ENCODE assay signal across 10 mouse cellular contexts in the genomic region with DNA sequence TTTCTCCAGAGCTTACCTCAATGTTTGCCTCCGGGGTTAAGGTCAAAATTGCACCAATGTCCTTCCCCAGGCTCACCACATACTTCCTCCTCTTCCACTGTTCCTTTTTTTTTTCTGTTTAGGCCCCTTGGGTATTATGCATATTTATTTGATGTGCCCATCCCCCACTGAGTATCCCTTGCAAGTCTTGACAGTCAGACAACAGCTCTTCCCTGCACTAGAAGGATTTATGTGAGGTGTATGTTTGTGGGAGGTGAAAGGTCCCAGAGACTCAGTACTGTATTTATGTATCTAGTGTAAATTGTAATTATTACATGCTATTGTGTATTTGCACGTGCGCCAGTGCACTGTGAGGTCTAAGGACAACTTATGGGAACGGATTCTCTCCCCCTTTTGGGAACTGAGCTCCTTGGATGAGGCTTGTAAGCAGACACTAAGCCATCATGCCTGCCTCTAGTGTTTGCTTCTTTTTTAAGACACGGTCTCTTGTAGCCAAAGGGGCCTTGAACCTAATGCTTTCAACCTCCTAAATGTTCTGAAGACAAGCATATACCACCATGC. TPM values are rescaled to one million over a fixed set of nuclear protein-coding genes. Genes with fewer than 3 reads are reported as not detected.
DNase-seq lines count a peak whose midpoint lies in the region; ATAC-seq and TF ChIP-seq lines count a peak whose summit lies in the region.
"Had no signal": no experiment of that assay in that cellular context is flagged by ENCODE, and none has a peak within 500 bp of the region (broad histone marks: within the 10 kb centered on the region; RNA-seq: fewer than 3 reads in every experiment).

No protein-coding gene starts in this region.

- no peak overlapping the region; the same call in 1 of the 2 replicates for H3K4me2 ChIP-seq in liver, embryonic 12.5 days

- 50% methylated on average over 5 of the region's 5 CpGs for WGBS in liver, adult 2 months
- WGBS in liver, embryonic 12.5 days (ENCODE audit: insufficient replicate concordance): 38% methylated on average over 5 of the region's 5 CpGs
- 46% methylated on average over 5 of the region's 5 CpGs for WGBS in hindbrain, embryonic 10.5 days

- TF ChIP-seq POLR2A in liver, adult 2 months (IDR thresholded peaks at IDR 0.05; ENCODE audit: extremely low read depth, insufficient read depth, low read length): no peak

- H3K79me2 ChIP-seq in liver, adult 2 months (ENCODE audit: control insufficient read depth, insufficient read depth, low read length): peaks cover 9% of the 10 kb centered on the region; the same call in 1 of the 2 replicates

- peaks cover 3% of the 10 kb centered on the region; the same call in 1 of the 2 replicates for H3K4me1 ChIP-seq in liver, adult 2 months (ENCODE audit: control insufficient read depth, insufficient read depth, low read length)
- H3K4me1 ChIP-seq in liver, embryonic 12.5 days: peaks cover 55% of the 10 kb centered on the region
- peaks cover 54% of the 10 kb centered on the region for H3K4me1 ChIP-seq in E14TG2a.4 (replicated peaks; ENCODE audit: low read depth, low read length)
- H3K4me1 ChIP-seq in brown adipose tissue, adult 24 weeks (ENCODE audit: control insufficient read depth, insufficient read depth, insufficient read length, low read length): no peaks in the 10 kb centered on the region
- peaks cover 58% of the 10 kb centered on the region for H3K4me1 ChIP-seq in megakaryocyte, embryonic 14.5 days
- H3K4me1 ChIP-seq in hindbrain, embryonic 10.5 days (replicated peaks): peaks cover 40% of the 10 kb centered on the region

- peak; percentile 41 for DNase-seq in liver, adult 2 months (ENCODE audit: extremely low read depth, low read depth, low spot score)
- no peak for DNase-seq in layer of hippocampus, adult 2 months (ENCODE audit: low spot score in 2 of 2)
- DNase-seq in hindbrain, embryonic 10.5 days (ENCODE audit: low spot score): no peak
- DNase-seq: kidney, adult 9 months had no signal

- H3K9ac ChIP-seq in liver, adult 2 months (ENCODE audit: low read depth, low read length): no peak overlapping the region
- H3K9ac ChIP-seq in liver, embryonic 12.5 days: no peak overlapping the region

- no peak overlapping the region for H3K27ac ChIP-seq in liver, adult 2 months (replicated peaks; ENCODE audit: insufficient read depth, low read depth, low read length)
- no peak overlapping the region; the same call in 1 of the 2 replicates for H3K27ac ChIP-seq in liver, embryonic 12.5 days
- peak overlapping the region; percentile 40; the same call in 1 of the 2 replicates for H3K27ac ChIP-seq in brown adipose tissue, adult 24 weeks (replicated peaks; ENCODE audit: low read depth, low read length)
- H3K27ac ChIP-seq in layer of hippocampus, adult 2 months: no peak overlapping the region
- H3K27ac ChIP-seq in hindbrain, embryonic 10.5 days: no peak overlapping the region
- H3K27ac ChIP-seq: hindbrain, embryonic 12.5 days had no signal

- H3K9me3 ChIP-seq in liver, embryonic 12.5 days (replicated peaks): no peaks in the 10 kb centered on the region
- no peaks in the 10 kb centered on the region for H3K9me3 ChIP-seq in E14TG2a.4 (ENCODE audit: low read length)
- peaks cover 9% of the 10 kb centered on the region; the same call in 1 of the 2 replicates for H3K9me3 ChIP-seq in megakaryocyte, embryonic 14.5 days
- no peaks in the 10 kb centered on the region for H3K9me3 ChIP-seq in hindbrain, embryonic 10.5 days
- H3K9me3 ChIP-seq: hindbrain, embryonic 12.5 days; limb, embryonic 10.5 days had no signal

- TF ChIP-seq CTCF in liver, adult 2 months (IDR thresholded peaks at IDR 0.05; ENCODE audit: low read depth, low read length): no peak
- no peak for TF ChIP-seq CTCF in E14TG2a.4 (conservative IDR thresholded peaks at IDR 0.05; ENCODE audit: low read length)
- no peak for TF ChIP-seq CTCF in layer of hippocampus, adult 2 months (conservative IDR thresholded peaks at IDR 0.05)

- peaks cover 4% of the 10 kb centered on the region; the same call in 1 of the 2 replicates for H3K36me3 ChIP-seq in liver, adult 2 months (ENCODE audit: control insufficient read depth, insufficient read depth, low read length)
- no peaks in the 10 kb centered on the region for H3K36me3 ChIP-seq in liver, embryonic 12.5 days
- H3K36me3 ChIP-seq in E14TG2a.4 (ENCODE audit: insufficient read depth, low read length): peaks cover 28% of the 10 kb centered on the region
- peaks cover 8% of the 10 kb centered on the region for H3K36me3 ChIP-seq in megakaryocyte, embryonic 14.5 days (replicated peaks; ENCODE audit: low read length)
- no peaks in the 10 kb centered on the region for H3K36me3 ChIP-seq in hindbrain, embryonic 10.5 days
- H3K36me3 ChIP-seq: hindbrain, embryonic 12.5 days; limb, embryonic 10.5 days had no signal

- ATAC-seq in liver, embryonic 12.5 days: no peak

- no peak overlapping the region for H3K4me3 ChIP-seq in liver, adult 2 months (ENCODE audit: insufficient read depth, low read depth, low read length)
- no peak overlapping the region for H3K4me3 ChIP-seq in liver, embryonic 12.5 days
- peak overlapping the region; percentile 35; the same call in 1 of the 2 replicates for H3K4me3 ChIP-seq in E14TG2a.4 (replicated peaks; ENCODE audit: low read length)
- H3K4me3 ChIP-seq in brown adipose tissue, adult 24 weeks (ENCODE audit: insufficient read depth, low read depth, low read length): no peak overlapping the region
- peak overlapping the region; percentile 64 for H3K4me3 ChIP-seq in megakaryocyte, embryonic 14.5 days (replicated peaks)
- no peak overlapping the region for H3K4me3 ChIP-seq in layer of hippocampus, adult 2 months
- H3K4me3 ChIP-seq in hindbrain, embryonic 10.5 days: no peak overlapping the region

- no peaks in the 10 kb centered on the region for H3K27me3 ChIP-seq in liver, adult 2 months (ENCODE audit: control insufficient read depth, insufficient read depth, low read length)
- H3K27me3 ChIP-seq in liver, embryonic 12.5 days (replicated peaks): peaks cover 49% of the 10 kb centered on the region
- H3K27me3 ChIP-seq in E14TG2a.4 (ENCODE audit: insufficient read depth, low read length): no peaks in the 10 kb centered on the region
- H3K27me3 ChIP-seq in megakaryocyte, embryonic 14.5 days (replicated peaks): peaks cover 55% of the 10 kb centered on the region
- peaks cover 48% of the 10 kb centered on the region for H3K27me3 ChIP-seq in hindbrain, embryonic 10.5 days (ENCODE audit: insufficient read depth, poor library complexity, severe bottlenecking)

RNA-seq across cellular contexts. Expression of gene Klf2, which starts 1.0 kb away (rescaled TPM):
- total RNA-seq in liver, adult 2 months (2014; rRNA removed): 2.7 and 2.8 TPM in 2 replicates
- polyA plus RNA-seq in liver, adult 2 months (2012; rRNA removed): 4.4 and 6.0 TPM in 2 replicates
- 5.7 and 6.0 TPM in 2 replicates for polyA plus RNA-seq in liver, embryonic 12.5 days (2016; fragmentation: Nextera tagmentation; extraction: Ambion mirVana)
- polyA plus RNA-seq in brown adipose tissue, adult 24 weeks (2012; ENCODE audit: insufficient read depth, insufficient read length, missing spikeins): 30.6 and 88.0 TPM in 2 replicates
- polyA plus RNA-seq in megakaryocyte, embryonic 14.5 days (2012; ENCODE audit: insufficient read depth, low replicate concordance): 21.5 and 29.5 TPM in 2 replicates
- total RNA-seq in layer of hippocampus, adult 2 months (2021): 10 to 100 TPM in 1 of 2 experiments, 1 to 10 TPM in 1; 9.1 to 17.4 TPM
- 3.9 and 5.8 TPM in 2 replicates for polyA plus RNA-seq in hindbrain, embryonic 10.5 days (2016; fragmentation: Nextera tagmentation; extraction: Ambion mirVana)

RNA-seq across cellular contexts. Expression of gene Gm10282, which starts 12.8 kb away (rescaled TPM):
- 0.54 and 1.0 TPM in 2 replicates for total RNA-seq in liver, adult 2 months (2014; rRNA removed)
- polyA plus RNA-seq in liver, adult 2 months (2012; rRNA removed): 0.37 and 0.42 TPM in 2 replicates
- polyA plus RNA-seq in liver, embryonic 12.5 days (2016; fragmentation: Nextera tagmentation; extraction: Ambion mirVana): 10.1 and 10.3 TPM in 2 replicates
- not detected in 2 replicates for polyA plus RNA-seq in brown adipose tissue, adult 24 weeks (2012; ENCODE audit: insufficient read depth, insufficient read length, missing spikeins)
- polyA plus RNA-seq in megakaryocyte, embryonic 14.5 days (2012; ENCODE audit: insufficient read depth, low replicate concordance): 27.5 and 64.2 TPM in 2 replicates
- total RNA-seq in layer of hippocampus, adult 2 months (2021): 1 to 10 TPM; 6.7 to 7.9 TPM
- 31.5 and 33.0 TPM in 2 replicates for polyA plus RNA-seq in hindbrain, embryonic 10.5 days (2016; fragmentation: Nextera tagmentation; extraction: Ambion mirVana)

Comparison
In these comparisons a context has a peak if more than half of its experiments do, and no peak if none do; other contexts are left out.
1. H3K4me3 ChIP-seq: peak in E14TG2a.4 (single experiment) and megakaryocyte, embryonic 14.5 days (single experiment); none in liver, adult 2 months (single experiment), liver, embryonic 12.5 days (single experiment), brown adipose tissue, adult 24 weeks (single experiment), layer of hippocampus, adult 2 months (single experiment) and hindbrain, embryonic 10.5 days (single experiment).